In genomic region chr5:137098418-137098817, GRCm38 (mm10) we compare ENCODE assay signal across 32 mouse cellular contexts. TPM values are rescaled to one million over a fixed set of nuclear protein-coding genes. Genes with fewer than 3 reads are reported as not detected.
A peak's percentile ranks its signal among the peaks of the same experiment; 100 is the strongest.
DNase-seq lines count a peak whose midpoint lies in the region; ATAC-seq and TF ChIP-seq lines count a peak whose summit lies in the region.
"Had no signal": no experiment of that assay in that cellular context is flagged by ENCODE, and none has a peak within 500 bp of the region (broad histone marks: within the 10 kb centered on the region; RNA-seq: fewer than 3 reads in every experiment).

No protein-coding gene starts in this region.

- peaks cover 76% of the 10 kb centered on the region for H3K4me1 ChIP-seq in G1E (ENCODE audit: insufficient read depth, low read depth, low read length)
- peaks cover 67% of the 10 kb centered on the region for H3K4me1 ChIP-seq in liver, embryonic 13.5 days (replicated peaks)
- peaks cover 73% of the 10 kb centered on the region for H3K4me1 ChIP-seq in megakaryocyte, embryonic 14.5 days
- H3K4me1 ChIP-seq: neural tube, embryonic 12.5 days had no signal

- H3K9ac ChIP-seq in liver, embryonic 13.5 days = peak overlapping the region; percentile 60; the same call in 1 of the 2 replicates
- H3K9ac ChIP-seq: forebrain, embryonic 12.5 days; hindbrain, embryonic 14.5 days; midbrain, embryonic 13.5 days; neural tube, embryonic 12.5 days had no signal

- H3K4me3 ChIP-seq in G1E (ENCODE audit: low read depth, low read length) = no peak overlapping the region; the same call in 1 of the 2 replicates
- H3K4me3 ChIP-seq in liver, embryonic 13.5 days (replicated peaks) = no peak overlapping the region
- H3K4me3 ChIP-seq in megakaryocyte, embryonic 14.5 days (replicated peaks) = peak overlapping the region; percentile 26
- H3K4me3 ChIP-seq: forebrain, embryonic 12.5 days; layer of hippocampus, adult 2 months; midbrain, embryonic 13.5 days; neural tube, embryonic 12.5 days had no signal

- intact Hi-C loops in heart, postnatal 14 days (cut with DNase I) = no loop called here

- H3K4me2 ChIP-seq in liver, embryonic 13.5 days = peak overlapping the region; percentile 47
- H3K4me2 ChIP-seq: forebrain, embryonic 12.5 days; hindbrain, embryonic 14.5 days; midbrain, embryonic 13.5 days; neural tube, embryonic 12.5 days had no signal

- peaks cover 17% of the 10 kb centered on the region for H3K36me3 ChIP-seq in G1E (replicated peaks)
- H3K36me3 ChIP-seq in liver, embryonic 13.5 days = no peaks in the 10 kb centered on the region
- no peaks in the 10 kb centered on the region for H3K36me3 ChIP-seq in megakaryocyte, embryonic 14.5 days (replicated peaks; ENCODE audit: low read length)
- H3K36me3 ChIP-seq: forebrain, embryonic 12.5 days; midbrain, embryonic 13.5 days; neural tube, embryonic 12.5 days had no signal

- peak; percentile 59 for DNase-seq in G1E (ENCODE audit: low spot score)
- DNase-seq in c-Kit-negative CD71-positive TER-119-positive erythroid progenitor cells, embryonic 14.5 days (ENCODE audit: low read depth, low spot score) = peak; percentile 59
- DNase-seq in liver, embryonic 13.5 days = peak; percentile 43
- no peak for DNase-seq in heart, postnatal 14 days
- DNase-seq in natural killer cell, adult 2 months (ENCODE audit: low spot score in 2 of 2) = no peak
- no peak for DNase-seq in cerebellum, adult 9-10 months
- DNase-seq: adrenal gland, postnatal 14 days; cerebellum, adult 11-12 months; cerebellum, postnatal 14 days; heart, postnatal 36 days; kidney, adult 9 months; kidney, postnatal 14 days; lung, adult 18-20 months; thymus, postnatal 14 days had no signal

- no peaks in the 10 kb centered on the region for H3K27me3 ChIP-seq in G1E (ENCODE audit: insufficient read depth, low read length)
- no peaks in the 10 kb centered on the region for H3K27me3 ChIP-seq in liver, embryonic 13.5 days
- no peaks in the 10 kb centered on the region for H3K27me3 ChIP-seq in megakaryocyte, embryonic 14.5 days (replicated peaks)
- H3K27me3 ChIP-seq: forebrain, embryonic 12.5 days; midbrain, embryonic 13.5 days; neural tube, embryonic 12.5 days had no signal

- 24% methylated on average over 11 of the region's 11 CpGs for WGBS in liver, embryonic 13.5 days (ENCODE audit: insufficient replicate concordance)

- H3K9me3 ChIP-seq in G1E (replicated peaks) = no peaks in the 10 kb centered on the region
- no peaks in the 10 kb centered on the region for H3K9me3 ChIP-seq in liver, embryonic 13.5 days (replicated peaks)
- 0 out of 2 replicates have a peak, but pooled peaks cover 7% of the 10 kb centered on the region for H3K9me3 ChIP-seq in megakaryocyte, embryonic 14.5 days
- H3K9me3 ChIP-seq: forebrain, embryonic 12.5 days; midbrain, embryonic 13.5 days; neural tube, embryonic 12.5 days had no signal

- no peak for TF ChIP-seq CTCF in G1E (IDR thresholded peaks at IDR 0.05; ENCODE audit: low read depth, low read length)

- ATAC-seq in G1E (ENCODE audit: extremely low read depth, insufficient number of reproducible peaks, low FRiP score, poor library complexity, severe bottlenecking) = peak; percentile 54
- peak; percentile 39 for ATAC-seq in liver, embryonic 13.5 days (ENCODE audit: low read depth)
- ATAC-seq: inflammation-experienced regulatory T-cells, adult 6 months; midbrain, embryonic 13.5 days had no signal

- H3K27ac ChIP-seq in liver, embryonic 13.5 days = peak overlapping the region; percentile 99
- H3K27ac ChIP-seq: forebrain, embryonic 12.5 days; hindbrain, embryonic 14.5 days; layer of hippocampus, adult 2 months; midbrain, embryonic 13.5 days; neural tube, embryonic 12.5 days had no signal

RNA-seq across cellular contexts. Expression of gene Trim56, which starts 17.6 kb away (rescaled TPM):
- total RNA-seq in G1E (2014; fragmentation: Nextera tagmentation) (29.7 and 55.3 TPM in 2 replicates), G1E (2017) (25.8 and 34.1 TPM in 2 replicates)
- polyA plus RNA-seq in G1E (2012) = 16.7 and 19.2 TPM in 2 replicates
- 8.4 and 9.9 TPM in 2 replicates for polyA plus RNA-seq in liver, embryonic 13.5 days (2015; fragmentation: Nextera tagmentation; extraction: Ambion mirVana)
- polyA plus RNA-seq in megakaryocyte, embryonic 14.5 days (2012; ENCODE audit: insufficient read depth, low replicate concordance) = 2.1 and 3.8 TPM in 2 replicates
- total RNA-seq in heart, postnatal 14 days (2021) = 10 to 100 TPM; 19.4 to 20.4 TPM

RNA-seq across cellular contexts. Expression of gene Serpine1, which starts 26.4 kb away (rescaled TPM):
- total RNA-seq in G1E (2014; fragmentation: Nextera tagmentation) (76.9 and 92.3 TPM in 2 replicates), G1E (2017) (18.6 and 20.4 TPM in 2 replicates)
- 1.1 and 1.9 TPM in 2 replicates for polyA plus RNA-seq in G1E (2012)
- polyA plus RNA-seq in liver, embryonic 13.5 days (2015; fragmentation: Nextera tagmentation; extraction: Ambion mirVana) = 0.05 TPM in 1 of 2 replicates, not detected in the other
- 0.17 TPM in 1 of 2 replicates, not detected in the other for polyA plus RNA-seq in megakaryocyte, embryonic 14.5 days (2012; ENCODE audit: insufficient read depth, low replicate concordance)
- 10 to 100 TPM; 12.5 TPM for total RNA-seq in heart, postnatal 14 days (2021)
- total RNA-seq: monocyte, adult 5-6 weeks had no signal
- polyA plus RNA-seq: inflammation-experienced regulatory T-cells, adult 6 months had no signal

RNA-seq across cellular contexts. Expression of gene Muc3, which starts 50.7 kb away (rescaled TPM):
- total RNA-seq in G1E (2014; fragmentation: Nextera tagmentation) (not detected in 2 replicates), G1E (2017) (0.12 TPM in 1 of 2 replicates, not detected in the other)
- polyA plus RNA-seq in G1E (2012) = not detected in 2 replicates
- not detected in 2 replicates for polyA plus RNA-seq in liver, embryonic 13.5 days (2015; fragmentation: Nextera tagmentation; extraction: Ambion mirVana)
- not detected in 2 replicates for polyA plus RNA-seq in megakaryocyte, embryonic 14.5 days (2012; ENCODE audit: insufficient read depth, low replicate concordance)
- total RNA-seq in heart, postnatal 14 days (2021) = not detected
- total RNA-seq: adrenal gland, postnatal 14 days; gastrocnemius, adult 18-20 months; gastrocnemius, postnatal 4 days; heart, adult 8-10 months; heart, postnatal 36 days; layer of hippocampus, adult 2 months; layer of hippocampus, postnatal 25 days; left cerebral cortex, postnatal 10 days; monocyte, adult 5-6 weeks had no signal
- polyA plus RNA-seq: embryonic facial prominence, embryonic 11.5 days; forebrain, embryonic 12.5 days; heart, embryonic 14.5 days; hindbrain, embryonic 14.5 days; inflammation-experienced regulatory T-cells, adult 6 months; limb, embryonic 11.5 days; midbrain, embryonic 13.5 days; neural tube, embryonic 12.5 days; spleen, adult 2 months; stomach, embryonic 14.5 days had no signal

RNA-seq across cellular contexts. Expression of gene Ap1s1, which starts 52.5 kb away (rescaled TPM):
- total RNA-seq in G1E (2014; fragmentation: Nextera tagmentation) (36.8 and 37.5 TPM in 2 replicates), G1E (2017) (104 and 115 TPM in 2 replicates)
- 136 and 173 TPM in 2 replicates for polyA plus RNA-seq in G1E (2012)
- 109 and 114 TPM in 2 replicates for polyA plus RNA-seq in liver, embryonic 13.5 days (2015; fragmentation: Nextera tagmentation; extraction: Ambion mirVana)
- 253 and 284 TPM in 2 replicates for polyA plus RNA-seq in megakaryocyte, embryonic 14.5 days (2012; ENCODE audit: insufficient read depth, low replicate concordance)
- total RNA-seq in heart, postnatal 14 days (2021) = 10 to 100 TPM; 41.9 to 50.2 TPM

Comparison
In these comparisons a context has a peak if more than half of its experiments do, and no peak if none do; other contexts are left out.
1. DNase-seq: peak in G1E (single experiment), c-Kit-negative CD71-positive TER-119-positive erythroid progenitor cells, embryonic 14.5 days (single experiment) and liver, embryonic 13.5 days (single experiment); none in heart, postnatal 14 days (0 of 2), natural killer cell, adult 2 months (0 of 2) and cerebellum, adult 9-10 months (single experiment).